Mouse (Mus musculus): ENCODE data around the gene Fbxl18. TPM values are rescaled to one million over a fixed set of nuclear protein-coding genes. Genes with fewer than 3 reads are reported as not detected.
"Not testable (repeated sequence)": the region's sequence is repeated elsewhere in the genome, so short reads cannot be mapped to it uniquely, and the experiment has no call there.

Gene Fbxl18
- polyA plus RNA-seq, 1 experiment from 2014 or later = 27.7 TPM

GRCm38 (mm10) chr5:142896713-142897112 lies 1.5 kb upstream of the Fbxl18 start:
- no peaks in the 10 kb centered on the region for H3K9me3 ChIP-seq
- no peak for ATAC-seq (ENCODE audit: low FRiP score, low read depth)
- H3K36me3 ChIP-seq = peaks cover 28% of the 10 kb centered on the region
- no peaks in the 10 kb centered on the region for H3K27me3 ChIP-seq
- peaks cover 23% of the 10 kb centered on the region for H3K4me1 ChIP-seq
- H3K4me3 ChIP-seq = no peak overlapping the region
- WGBS = 93% methylated on average over 5 of the region's 5 CpGs
- no peak overlapping the region for H3K4me2 ChIP-seq (replicated peaks)
- H3K9ac ChIP-seq (replicated peaks) = no peak overlapping the region
- H3K27ac ChIP-seq (replicated peaks) = no peak overlapping the region

DNA sequence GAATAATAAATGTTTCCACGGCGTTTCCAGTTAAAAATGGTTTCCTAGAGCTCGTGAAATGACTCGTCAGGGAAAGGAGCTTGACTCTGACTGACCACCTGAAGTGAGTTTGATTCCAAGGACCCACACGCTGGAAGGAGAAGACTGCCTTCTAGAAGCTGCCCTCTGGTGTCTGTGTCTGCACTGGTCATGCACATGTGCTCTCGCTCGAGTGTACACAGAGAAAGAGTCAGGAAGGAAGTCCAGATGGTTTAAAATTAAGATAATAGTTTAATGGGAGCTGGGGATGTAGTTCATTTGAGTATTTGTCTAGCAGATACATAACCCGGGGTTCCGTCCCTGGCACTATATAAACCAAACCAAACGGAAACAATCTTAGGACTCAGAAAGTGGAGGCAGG lies 971 bp upstream of the Fbxl18 start:
- Histone ChIP-seq H3K4me2 (replicated peaks) (no peak overlapping the region), H3K4me3 (0 out of 2 replicates have a peak overlapping the region, but pooled peaks have one; percentile 79), H3K36me3 (peaks cover 23% of the 10 kb centered on the region), H3K27me3 (no peaks in the 10 kb centered on the region), H3K9me3 (no peaks in the 10 kb centered on the region), H3K4me1 (peaks cover 23% of the 10 kb centered on the region), H3K27ac (replicated peaks) (no peak overlapping the region), H3K9ac (replicated peaks) (no peak overlapping the region)
- no peak for ATAC-seq (ENCODE audit: low FRiP score, low read depth)
- 88% methylated on average over 10 of the region's 10 CpGs for WGBS

GRCm38 (mm10) chr5:142891396-142891795 lies 3.8 kb downstream of the Fbxl18 start:
- Histone ChIP-seq H3K4me1 (peaks cover 23% of the 10 kb centered on the region), H3K27ac (replicated peaks) (no peak overlapping the region), H3K27me3 (no peaks in the 10 kb centered on the region), H3K4me3 (no peak overlapping the region), H3K4me2 (replicated peaks) (no peak overlapping the region), H3K9me3 (no peaks in the 10 kb centered on the region), H3K36me3 (peaks cover 8% of the 10 kb centered on the region), H3K9ac (replicated peaks) (no peak overlapping the region)
- no peak for ATAC-seq (ENCODE audit: low FRiP score, low read depth)
- WGBS = 79% methylated on average over 6 of the region's 6 CpGs

DNA sequence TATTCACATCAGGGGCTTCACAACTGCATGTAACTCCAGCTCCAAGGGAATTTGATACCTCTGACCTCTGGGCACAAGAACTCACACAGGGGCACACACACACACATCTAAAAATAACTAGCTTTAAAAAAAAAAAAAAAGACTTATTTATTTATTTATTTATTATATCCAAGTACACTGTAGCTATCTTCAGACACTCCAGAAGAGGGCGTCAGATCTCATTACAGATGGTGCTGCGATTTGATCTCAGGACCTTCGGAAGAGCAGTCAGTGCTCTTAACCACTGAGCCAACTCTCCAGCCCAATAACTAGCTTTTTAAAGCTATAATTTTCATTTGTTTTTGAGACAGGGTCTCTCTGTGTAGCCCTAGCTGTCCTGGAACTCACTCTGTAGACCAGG lies 7.7 kb downstream of the Fbxl18 start:
- H3K4me1 ChIP-seq = not testable (repeated sequence)
- H3K36me3 ChIP-seq = peaks cover 44% of the 10 kb centered on the region
- 92% methylated on average over 3 of the region's 3 CpGs for WGBS

GRCm38 (mm10) chr5:142886761-142887160 lies 8.5 kb downstream of the Fbxl18 start:
- H3K36me3 ChIP-seq = peaks cover 45% of the 10 kb centered on the region
- no peak for ATAC-seq (ENCODE audit: low FRiP score, low read depth)

More for the DNA sequence above, 7.7 kb downstream of the Fbxl18 start:
- not testable (repeated sequence) for H3K9me3 ChIP-seq; H3K27ac ChIP-seq (replicated peaks); H3K9ac ChIP-seq (replicated peaks); H3K27me3 ChIP-seq; H3K4me3 ChIP-seq; ATAC-seq (ENCODE audit: low FRiP score, low read depth); H3K4me2 ChIP-seq (replicated peaks)

GRCm38 (mm10) chr5:142886181-142886580 lies 9.0 kb downstream of the Fbxl18 start:
- WGBS = 96% methylated on average over 19 of the region's 19 CpGs
- H3K36me3 ChIP-seq = peaks cover 45% of the 10 kb centered on the region

More at GRCm38 (mm10) chr5:142886761-142887160, 8.5 kb downstream of the Fbxl18 start:
- Histone ChIP-seq H3K27me3 (no peaks in the 10 kb centered on the region), H3K4me2 (replicated peaks) (no peak overlapping the region), H3K9me3 (no peaks in the 10 kb centered on the region), H3K4me3 (no peak overlapping the region), H3K9ac (replicated peaks) (no peak overlapping the region), H3K27ac (replicated peaks) (no peak overlapping the region), H3K4me1 (peaks cover under 1% of the 10 kb centered on the region; the same call in 1 of the 2 replicates)
- 96% methylated on average over 20 of the region's 20 CpGs for WGBS

GRCm38 (mm10) chr5:142882471-142882870 lies 12.8 kb downstream of the Fbxl18 start:
- peaks cover 58% of the 10 kb centered on the region for H3K36me3 ChIP-seq
- WGBS = 95% methylated on average over 11 of the region's 11 CpGs

More at GRCm38 (mm10) chr5:142886181-142886580, 9.0 kb downstream of the Fbxl18 start:
- ATAC-seq (ENCODE audit: low FRiP score, low read depth) = no peak
- H3K27me3 ChIP-seq = no peaks in the 10 kb centered on the region
- peaks cover 6% of the 10 kb centered on the region for H3K4me1 ChIP-seq
- no peak overlapping the region for H3K27ac ChIP-seq (replicated peaks)
- H3K9me3 ChIP-seq = no peaks in the 10 kb centered on the region
- H3K4me2 ChIP-seq (replicated peaks) = no peak overlapping the region
- H3K4me3 ChIP-seq = no peak overlapping the region
- no peak overlapping the region for H3K9ac ChIP-seq (replicated peaks)

GRCm38 (mm10) chr5:142881936-142882335 lies 13.3 kb downstream of the Fbxl18 start:
- H3K27ac ChIP-seq (replicated peaks) = peak overlapping the region; percentile 68
- no peaks in the 10 kb centered on the region for H3K9me3 ChIP-seq
- no peak overlapping the region for H3K4me2 ChIP-seq (replicated peaks)
- 83% methylated on average over 8 of the region's 8 CpGs for WGBS
- H3K4me3 ChIP-seq = no peak overlapping the region
- ATAC-seq (ENCODE audit: low FRiP score, low read depth) = no peak
- H3K9ac ChIP-seq (replicated peaks) = peak overlapping the region; percentile 39; the same call in 1 of the 2 replicates
- H3K4me1 ChIP-seq = peaks cover 27% of the 10 kb centered on the region
- H3K27me3 ChIP-seq = no peaks in the 10 kb centered on the region
- peaks cover 56% of the 10 kb centered on the region for H3K36me3 ChIP-seq

More at GRCm38 (mm10) chr5:142882471-142882870, 12.8 kb downstream of the Fbxl18 start:
- ATAC-seq (ENCODE audit: low FRiP score, low read depth) = no peak
- no peak overlapping the region for H3K4me2 ChIP-seq (replicated peaks)
- H3K27ac ChIP-seq (replicated peaks) = no peak overlapping the region
- H3K27me3 ChIP-seq = no peaks in the 10 kb centered on the region
- H3K4me1 ChIP-seq = peaks cover 25% of the 10 kb centered on the region
- H3K4me3 ChIP-seq = no peak overlapping the region
- H3K9me3 ChIP-seq = no peaks in the 10 kb centered on the region
- no peak overlapping the region; the same call in 1 of the 2 replicates for H3K9ac ChIP-seq (replicated peaks)

- whole genome bisulfite sequencing = 24% methylated on average over 13 of the region's 13 CpGs
- H3K36me3 ChIP-seq = peaks cover 56% of the 10 kb centered on the region
- ATAC-seq (ENCODE audit: low FRiP score, low read depth) = no peak
Observed at GRCm38 (mm10) chr5:142880806-142881516, 14.3 kb downstream of the Fbxl18 start.

DNA sequence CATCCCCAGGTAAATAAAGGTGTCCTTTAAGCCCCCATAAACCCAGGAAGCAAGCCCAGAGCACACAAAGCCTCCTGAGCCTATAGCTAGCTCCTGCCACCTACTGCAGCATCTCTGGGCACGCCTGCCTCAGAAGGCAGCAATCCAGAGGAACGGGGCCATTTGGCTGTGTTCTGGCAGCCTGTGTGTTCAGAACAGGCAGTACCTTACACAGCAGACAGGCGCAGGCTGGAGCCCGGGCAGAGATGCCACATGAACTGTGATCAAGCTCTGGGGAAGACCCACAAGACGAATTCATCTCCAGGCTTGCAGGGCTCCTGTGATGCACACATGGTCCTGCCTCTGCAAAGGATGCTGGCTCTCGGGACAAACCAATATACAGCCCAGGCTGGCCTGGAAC lies 15.0 kb downstream of the Fbxl18 start:
- H3K4me1 ChIP-seq = peaks cover 27% of the 10 kb centered on the region
- no peak for ATAC-seq (ENCODE audit: low FRiP score, low read depth)
- H3K9ac ChIP-seq (replicated peaks) = peak overlapping the region; percentile 39; the same call in 1 of the 2 replicates
- WGBS = 79% methylated on average over 6 of the region's 6 CpGs
- no peak overlapping the region for H3K4me2 ChIP-seq (replicated peaks)
- H3K9me3 ChIP-seq = no peaks in the 10 kb centered on the region
- peak overlapping the region; percentile 68; the same call in 1 of the 2 replicates for H3K27ac ChIP-seq (replicated peaks)
- no peak overlapping the region for H3K4me3 ChIP-seq
- 0 out of 2 replicates have a peak, but pooled peaks cover 3% of the 10 kb centered on the region for H3K27me3 ChIP-seq
- H3K36me3 ChIP-seq = peaks cover 56% of the 10 kb centered on the region

More at GRCm38 (mm10) chr5:142880806-142881516, 14.3 kb downstream of the Fbxl18 start:
- H3K4me2 ChIP-seq (replicated peaks) = no peak overlapping the region
- H3K9ac ChIP-seq (replicated peaks) = 0 out of 2 replicates have a peak overlapping the region, but pooled peaks have one; percentile 39
- 0 out of 2 replicates have a peak, but pooled peaks cover 3% of the 10 kb centered on the region for H3K27me3 ChIP-seq
- no peaks in the 10 kb centered on the region for H3K9me3 ChIP-seq
- H3K4me1 ChIP-seq = peaks cover 27% of the 10 kb centered on the region
- peak overlapping the region; percentile 68 for H3K27ac ChIP-seq (replicated peaks)
- no peak overlapping the region for H3K4me3 ChIP-seq

- 0 out of 2 replicates have a peak, but pooled peaks cover 3% of the 10 kb centered on the region for H3K27me3 ChIP-seq
- no peaks in the 10 kb centered on the region for H3K9me3 ChIP-seq
- H3K4me1 ChIP-seq = peaks cover 27% of the 10 kb centered on the region
- H3K4me3 ChIP-seq = no peak overlapping the region
- H3K36me3 ChIP-seq = peaks cover 52% of the 10 kb centered on the region
- H3K27ac ChIP-seq (replicated peaks) = no peak overlapping the region
- WGBS = 74% methylated on average over 8 of the region's 8 CpGs
- peak overlapping the region; percentile 39; the same call in 1 of the 2 replicates for H3K9ac ChIP-seq (replicated peaks)
- no peak overlapping the region for H3K4me2 ChIP-seq (replicated peaks)
- peak; percentile 65; the same call in 1 of the 2 replicates for ATAC-seq (ENCODE audit: low FRiP score, low read depth)
Observed at GRCm38 (mm10) chr5:142879318-142880175, 15.7 kb downstream of the Fbxl18 start.
